ENCODE assay signal across 8 mouse cellular contexts in the genomic region with DNA sequence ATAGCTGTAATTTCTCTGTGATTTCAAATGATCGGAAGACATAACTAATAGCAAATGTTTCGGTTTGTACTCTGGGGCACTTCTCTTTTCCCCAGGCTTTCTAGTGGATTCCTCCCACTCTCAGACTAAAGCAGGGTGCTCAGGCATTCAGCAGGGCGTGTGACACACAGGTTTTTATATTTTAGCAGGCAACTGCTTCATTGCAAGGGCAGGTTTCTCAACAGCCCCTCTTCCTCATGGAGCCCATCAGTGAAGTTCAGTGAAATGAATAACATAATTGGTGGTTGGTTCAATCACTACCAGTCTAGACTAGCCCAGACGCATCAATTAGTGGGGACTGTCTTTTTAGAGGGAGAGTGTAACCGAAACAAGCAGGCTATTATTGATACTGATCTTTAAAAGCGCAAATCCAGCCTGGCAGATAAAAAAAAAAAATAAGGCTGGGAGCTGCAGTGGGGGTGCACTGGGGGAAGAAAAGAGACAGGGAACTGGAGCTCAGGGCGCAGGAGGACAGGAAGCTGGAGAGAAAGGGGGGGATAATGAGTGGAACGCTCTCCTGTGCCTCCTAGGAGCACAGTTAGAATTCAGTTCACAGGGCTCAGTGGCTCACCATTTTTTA.
DNase-seq lines count a peak whose midpoint lies in the region; ATAC-seq lines count a peak whose summit lies in the region.

No protein-coding gene starts in this region.

- peak overlapping the region; percentile 90 for H3K27ac ChIP-seq in heart, embryonic 10.5 days
- H3K27ac ChIP-seq in forebrain, embryonic 10.5 days, result peak overlapping the region; percentile 89
- peak overlapping the region; percentile 100 for H3K27ac ChIP-seq in limb, embryonic 12.5 days
- H3K27ac ChIP-seq in stomach, embryonic 15.5 days, result peak overlapping the region; percentile 86

- WGBS in heart, embryonic 10.5 days, result 39% methylated on average over 8 of the region's 8 CpGs
- 25% methylated on average over 8 of the region's 8 CpGs for WGBS in forebrain, embryonic 10.5 days
- 16% methylated on average over 8 of the region's 8 CpGs for WGBS in limb, embryonic 12.5 days
- WGBS in stomach, embryonic 15.5 days, result 14% methylated on average over 8 of the region's 8 CpGs

- peak overlapping the region; percentile 99 for H3K9ac ChIP-seq in limb, embryonic 12.5 days (replicated peaks)
- H3K9ac ChIP-seq in stomach, embryonic 15.5 days, result peak overlapping the region; percentile 56; the same call in 1 of the 2 replicates

- no peaks in the 10 kb centered on the region for H3K27me3 ChIP-seq in heart, embryonic 10.5 days (ENCODE audit: insufficient read depth, poor library complexity, severe bottlenecking)
- no peaks in the 10 kb centered on the region for H3K27me3 ChIP-seq in forebrain, embryonic 10.5 days (ENCODE audit: poor library complexity, severe bottlenecking)
- H3K27me3 ChIP-seq in limb, embryonic 12.5 days, result no peaks in the 10 kb centered on the region
- H3K27me3 ChIP-seq in stomach, embryonic 15.5 days (replicated peaks), result no peaks in the 10 kb centered on the region

- H3K4me2 ChIP-seq in limb, embryonic 12.5 days, result peak overlapping the region; percentile 73
- peak overlapping the region; percentile 57 for H3K4me2 ChIP-seq in stomach, embryonic 15.5 days

- no peak for ATAC-seq in limb, embryonic 12.5 days (ENCODE audit: insufficient number of reproducible peaks, insufficient read depth, low FRiP score, low TSS enrichment, low read depth)
- no peak for ATAC-seq in stomach, embryonic 15.5 days (ENCODE audit: insufficient read depth, low FRiP score, low read depth)

- H3K36me3 ChIP-seq in heart, embryonic 10.5 days, result peaks cover 15% of the 10 kb centered on the region
- H3K36me3 ChIP-seq in forebrain, embryonic 10.5 days (replicated peaks), result peaks cover 34% of the 10 kb centered on the region
- peaks cover 30% of the 10 kb centered on the region for H3K36me3 ChIP-seq in limb, embryonic 12.5 days
- H3K36me3 ChIP-seq in stomach, embryonic 15.5 days, result 0 out of 2 replicates have a peak, but pooled peaks cover 2% of the 10 kb centered on the region

- peak overlapping the region; percentile 72 for H3K4me3 ChIP-seq in heart, embryonic 10.5 days
- peak overlapping the region; percentile 60 for H3K4me3 ChIP-seq in forebrain, embryonic 10.5 days
- H3K4me3 ChIP-seq in limb, embryonic 12.5 days (replicated peaks), result peak overlapping the region; percentile 69
- H3K4me3 ChIP-seq in stomach, embryonic 15.5 days (replicated peaks), result peak overlapping the region; percentile 45

- intact Hi-C loops in left cerebral cortex, postnatal 4 days (cut with DNase I), result loop anchor here (2.0 to 5.0 kb wide), 2 partner anchors 153 to 367 kb away; no protein-coding TSS in a partner anchor

- DNase-seq in heart, embryonic 10.5 days (ENCODE audit: low spot score), result no peak
- no peak for DNase-seq in heart, postnatal 4 days
- peak; percentile 71 for DNase-seq in MN1 (ENCODE audit: low spot score)
- DNase-seq in forebrain, embryonic 10.5 days (ENCODE audit: extremely low spot score, low spot score), result no peak
- no peak for DNase-seq in cerebellum, adult 11 months
- DNase-seq in left cerebral cortex, postnatal 4 days, result no peak

- no peaks in the 10 kb centered on the region for H3K9me3 ChIP-seq in heart, embryonic 10.5 days
- no peaks in the 10 kb centered on the region for H3K9me3 ChIP-seq in forebrain, embryonic 10.5 days
- no peaks in the 10 kb centered on the region for H3K9me3 ChIP-seq in limb, embryonic 12.5 days
- H3K9me3 ChIP-seq in stomach, embryonic 15.5 days, result no peaks in the 10 kb centered on the region

- H3K4me1 ChIP-seq in heart, embryonic 10.5 days, result 0 out of 2 replicates have a peak, but pooled peaks cover 4% of the 10 kb centered on the region
- H3K4me1 ChIP-seq in forebrain, embryonic 10.5 days, result peaks cover 80% of the 10 kb centered on the region
- peaks cover 35% of the 10 kb centered on the region for H3K4me1 ChIP-seq in limb, embryonic 12.5 days (replicated peaks)
- peaks cover 17% of the 10 kb centered on the region; the same call in 1 of the 2 replicates for H3K4me1 ChIP-seq in stomach, embryonic 15.5 days
